Mouse (Mus musculus) left cerebral cortex, postnatal 4 days (tissue): ENCODE results near the gene Tmem211. TPM values are rescaled to one million over a fixed set of nuclear protein-coding genes. Genes with fewer than 3 reads are reported as not detected.

ENCODE experiments used
- DNase-seq: peaks from one replicate; pipeline ENCODE4 v3.0.0-alpha.2; 2022
- intact Hi-C: fragments of 180-260 bp; cut with DNase I; formaldehyde crosslinking; loops from one replicate; pipeline ENCODE4 v1.15.1; 2025
- total RNA-seq, 2 experiments: library from RNA; stranded (reverse); gene quantifications; 2 replicates each; pipeline ENCODE4 v1.2.3; 2021

Tmem211 gene
- total RNA-seq, 2 experiments from 2014 or later, result 0.18 TPM; not detected in 1

DNA sequence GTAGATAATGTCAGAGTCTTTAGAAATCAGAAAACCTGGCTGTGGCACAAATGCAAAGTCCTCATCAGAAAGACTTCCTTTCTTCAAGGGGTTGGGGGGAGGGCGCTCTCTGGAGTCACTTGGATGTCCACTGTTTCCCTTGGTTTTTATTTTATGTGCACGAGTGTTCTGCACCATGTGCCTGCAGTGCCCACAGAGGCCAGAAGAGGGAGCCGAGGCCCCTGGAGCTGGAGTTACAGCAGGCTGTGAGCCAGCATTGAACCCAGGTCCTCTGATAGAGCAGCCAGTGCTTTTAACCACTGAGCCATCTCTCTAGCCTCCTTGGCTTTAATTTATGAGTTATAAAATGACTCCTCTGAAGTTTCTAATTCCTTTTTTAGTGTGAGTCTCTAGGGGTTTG lies 43.3 kb downstream of the Tmem211 start:
- no peak for DNase-seq
- intact Hi-C loops, result no loop called here

DNA sequence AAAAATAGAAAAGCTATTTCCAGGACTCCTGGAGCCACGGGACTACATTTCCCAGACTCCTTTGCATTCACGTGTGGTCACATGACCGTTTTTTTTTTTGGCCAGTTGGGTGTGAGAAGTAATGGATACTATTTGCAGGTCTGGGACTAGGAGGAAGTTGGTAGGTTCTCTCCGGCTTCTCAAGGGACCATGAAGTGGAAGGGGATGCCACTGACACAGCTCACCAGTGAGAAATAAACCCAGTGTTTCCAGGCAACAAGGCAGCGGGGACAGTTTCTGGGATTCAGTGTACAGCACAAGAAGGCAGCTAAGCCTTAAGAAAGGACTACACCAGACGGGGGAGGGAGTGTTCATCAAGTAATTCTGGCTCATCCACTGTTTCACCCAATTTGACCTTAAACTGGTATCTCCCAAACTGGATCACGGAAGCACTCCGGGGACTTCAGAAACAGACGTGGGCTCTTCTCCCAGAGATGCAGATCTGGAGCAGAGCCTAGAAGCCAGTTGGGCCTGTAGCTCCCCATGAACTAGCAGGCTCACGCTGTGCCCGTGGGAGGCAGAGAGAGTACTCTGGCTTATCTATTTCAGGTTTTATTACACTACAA lies 44.6 kb downstream of the Tmem211 start:
- no peak for DNase-seq

DNA sequence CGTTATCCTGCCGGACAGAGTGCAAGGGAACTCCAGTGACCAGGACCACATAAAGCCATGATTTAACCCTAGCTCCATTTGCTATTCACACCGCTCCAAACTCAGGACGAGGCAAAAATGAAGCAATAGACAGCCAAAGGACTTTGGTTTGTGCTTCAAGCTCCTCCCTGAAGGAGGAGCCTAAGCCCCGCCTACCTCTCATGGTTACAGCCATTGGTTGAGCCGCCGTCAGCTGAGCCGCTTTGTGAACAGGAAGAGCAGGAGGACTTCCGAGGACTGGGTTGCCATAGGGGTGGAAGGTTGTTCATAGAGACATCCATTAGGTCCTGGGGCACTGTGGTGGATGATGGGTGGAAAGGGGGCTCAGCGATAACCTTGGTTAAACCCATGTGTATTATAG lies 49.1 kb downstream of the Tmem211 start:
- intact Hi-C loops, result no loop called here
- no peak for DNase-seq

More for the DNA sequence above, 44.6 kb downstream of the Tmem211 start:
- intact Hi-C loops, result no loop called here

DNA sequence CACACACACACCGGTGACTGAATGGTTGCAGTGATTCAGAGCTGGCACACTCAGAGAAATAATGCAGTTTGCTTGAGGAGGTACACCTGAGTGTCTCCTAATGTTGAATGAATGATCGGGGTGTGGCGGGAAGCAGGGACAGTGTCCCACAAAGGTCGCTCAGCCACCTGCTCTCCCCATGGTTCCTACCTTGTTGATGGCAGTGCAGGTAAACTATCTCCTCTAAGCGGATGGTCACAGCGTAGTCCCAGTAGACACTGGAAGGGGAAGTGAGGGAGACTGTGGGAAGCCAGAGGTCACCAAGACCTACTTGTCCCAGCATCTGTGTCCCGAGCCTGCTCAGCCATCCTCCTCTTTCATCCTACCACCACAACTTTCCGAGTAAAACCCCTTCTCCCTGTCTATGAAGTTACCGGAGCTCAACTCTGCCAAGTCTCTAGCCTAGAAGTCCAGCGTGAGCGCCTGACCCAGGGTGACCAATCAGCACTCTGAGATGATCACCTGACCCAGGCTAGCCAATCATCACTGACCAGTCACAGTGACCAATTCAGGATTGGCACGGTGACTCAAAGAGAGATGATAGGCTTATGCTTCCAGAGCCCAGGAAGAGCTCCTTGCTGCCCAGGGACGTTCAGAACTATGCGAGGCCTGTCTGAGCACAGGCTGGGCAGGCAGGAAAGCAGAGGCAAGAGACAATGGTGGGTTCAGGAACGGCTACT lies 53.6 kb downstream of the Tmem211 start:
- intact Hi-C loops, result no loop called here
- DNase-seq, result peak; percentile 78

DNA sequence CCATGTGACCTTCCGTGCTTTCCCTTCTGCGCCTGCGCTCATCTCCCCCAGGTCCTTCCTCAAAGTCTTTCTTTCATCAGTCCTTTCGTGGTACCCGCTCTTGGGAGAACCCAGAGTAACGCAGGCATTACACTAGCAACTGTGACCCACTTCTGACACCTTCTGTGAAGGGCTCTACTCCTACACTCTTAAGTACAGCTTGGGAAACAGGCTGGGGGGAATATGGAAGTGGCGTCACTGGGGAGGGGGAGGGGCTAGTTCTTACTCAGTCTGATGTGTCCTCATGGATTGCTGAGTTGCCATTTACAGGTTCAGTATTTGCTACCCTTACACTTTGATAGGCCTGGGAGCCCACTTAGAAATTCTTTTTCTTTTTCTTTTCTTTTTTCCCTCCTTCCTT lies 54.8 kb downstream of the Tmem211 start:
- intact Hi-C loops, result no loop called here

DNA sequence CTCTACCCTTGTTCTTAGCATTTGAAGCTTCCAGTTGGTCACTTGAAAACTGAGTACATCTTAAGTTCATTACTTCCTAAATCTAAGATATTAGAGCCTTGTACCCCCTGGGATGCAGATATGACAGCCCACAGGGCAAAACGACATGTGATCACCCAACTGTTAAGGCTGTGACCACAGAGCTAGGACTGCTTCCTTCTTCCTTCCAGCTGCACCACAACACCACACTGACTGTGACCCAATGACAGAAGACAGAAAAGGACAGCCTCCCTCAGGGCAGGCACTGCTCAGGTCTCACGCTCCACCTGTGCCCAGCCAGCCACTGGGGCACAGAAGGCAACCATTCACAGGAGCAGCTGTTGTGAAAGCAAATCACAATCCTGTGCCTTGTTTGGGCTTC lies 57.0 kb downstream of the Tmem211 start:
- DNase-seq, result no peak
- intact Hi-C loops, result no loop called here

More for the DNA sequence above, 54.8 kb downstream of the Tmem211 start:
- no peak for DNase-seq

DNA sequence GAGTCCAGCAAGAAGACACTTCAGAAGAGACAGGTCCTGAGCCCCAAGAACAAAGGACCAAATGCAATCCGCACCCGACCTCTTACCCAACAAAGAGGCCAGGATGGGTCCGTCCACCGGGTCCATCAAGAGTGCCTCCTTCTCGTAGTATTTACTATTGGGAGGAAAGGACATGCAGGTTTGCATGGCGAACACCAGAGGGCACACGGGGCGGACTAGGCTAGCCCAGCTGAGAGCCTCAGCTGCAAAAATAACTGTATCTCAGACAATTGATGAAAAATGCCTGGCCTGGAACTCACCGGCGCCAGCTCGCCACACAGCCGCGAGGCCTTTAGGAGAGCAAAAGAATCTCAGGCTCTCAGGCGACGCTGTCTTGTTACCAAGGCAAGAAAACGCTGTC lies 58.8 kb downstream of the Tmem211 start:
- intact Hi-C loops, result no loop called here
- no peak for DNase-seq

DNA sequence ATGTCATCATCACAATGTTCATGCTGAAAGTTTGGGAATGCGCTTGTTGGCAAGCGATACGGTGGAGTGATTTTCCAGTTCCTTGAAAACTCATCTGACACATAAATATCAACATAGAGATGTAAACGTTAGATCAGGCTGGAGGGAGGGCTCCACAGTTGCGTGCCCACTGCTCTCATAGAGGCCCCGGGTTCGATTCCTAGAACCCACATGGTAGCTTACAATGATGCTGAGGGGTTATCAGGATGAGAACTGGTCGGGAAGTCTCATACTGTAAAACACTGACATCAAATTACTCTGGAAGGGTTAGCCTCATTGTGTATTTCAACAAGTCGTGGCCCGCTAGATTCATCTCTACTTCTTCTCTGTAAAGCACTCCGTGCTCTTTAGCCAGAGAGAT lies 59.3 kb downstream of the Tmem211 start:
- intact Hi-C loops, result no loop called here
- DNase-seq, result no peak

DNA sequence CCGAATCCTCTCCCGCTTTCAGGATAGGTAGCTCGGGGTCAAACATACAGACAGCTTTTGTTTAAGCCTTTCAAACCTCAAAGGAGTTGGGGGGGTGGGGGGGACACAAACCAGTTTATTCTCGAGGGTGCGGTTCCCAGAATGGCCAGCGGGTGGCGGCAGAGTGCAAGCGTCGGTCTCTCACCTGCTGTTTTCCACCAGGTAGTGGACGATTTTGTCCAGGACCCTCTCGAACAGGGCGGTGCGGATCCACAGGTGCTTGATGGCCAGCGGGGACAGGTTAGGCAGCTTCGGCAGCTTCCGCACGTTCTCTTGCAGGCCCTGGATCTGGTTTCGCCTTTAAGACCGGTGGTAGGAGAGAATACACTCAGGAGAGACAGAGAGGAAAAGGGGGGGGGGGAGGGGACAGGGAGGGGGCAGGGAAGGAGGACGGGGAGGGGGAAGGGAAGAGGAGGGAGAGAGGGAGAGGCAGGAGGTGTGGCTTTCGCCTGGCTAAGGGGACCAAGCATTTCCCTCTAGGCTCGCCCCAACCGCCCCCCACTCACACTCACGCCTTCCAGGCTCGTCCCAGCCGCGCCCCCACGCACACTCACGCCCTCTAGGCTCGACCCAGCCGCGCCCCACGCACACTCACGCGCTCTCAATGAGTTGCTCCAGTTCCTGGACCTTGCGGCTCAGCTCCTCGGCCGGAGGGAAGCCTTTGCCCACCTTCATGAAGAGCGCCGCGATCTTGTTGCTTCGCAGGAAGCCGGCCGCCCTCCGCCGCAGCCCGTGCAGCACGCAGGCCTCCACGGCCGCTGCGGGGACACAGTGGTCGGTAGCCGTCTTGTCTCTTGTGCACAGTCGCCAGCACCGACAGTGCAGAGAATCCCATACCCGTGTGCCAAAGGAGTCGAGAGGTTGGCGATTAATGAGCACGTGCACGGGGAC lies 60.1 kb downstream of the Tmem211 start:
- intact Hi-C loops, result no loop called here
- peak; percentile 79 for DNase-seq

DNA sequence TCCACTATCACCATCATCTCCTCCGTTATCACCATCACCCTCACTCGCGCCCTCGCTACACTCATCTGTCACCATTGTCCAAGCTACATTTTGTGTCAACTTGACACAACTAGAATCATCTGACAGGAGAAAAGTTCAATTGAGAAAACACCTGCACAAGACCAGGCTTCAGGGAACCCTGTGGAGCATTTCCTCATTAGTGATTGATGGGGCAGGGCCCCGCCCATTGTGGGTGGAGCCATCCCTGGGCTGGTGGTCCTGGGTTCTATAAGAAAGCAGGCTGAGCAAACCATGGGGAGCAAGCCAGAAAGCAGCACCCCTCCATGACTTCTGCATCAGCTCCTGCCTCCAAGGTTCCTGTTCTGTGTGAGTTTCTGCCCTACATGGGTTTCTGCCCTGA lies 61.1 kb downstream of the Tmem211 start:
- intact Hi-C loops, result no loop called here

DNA sequence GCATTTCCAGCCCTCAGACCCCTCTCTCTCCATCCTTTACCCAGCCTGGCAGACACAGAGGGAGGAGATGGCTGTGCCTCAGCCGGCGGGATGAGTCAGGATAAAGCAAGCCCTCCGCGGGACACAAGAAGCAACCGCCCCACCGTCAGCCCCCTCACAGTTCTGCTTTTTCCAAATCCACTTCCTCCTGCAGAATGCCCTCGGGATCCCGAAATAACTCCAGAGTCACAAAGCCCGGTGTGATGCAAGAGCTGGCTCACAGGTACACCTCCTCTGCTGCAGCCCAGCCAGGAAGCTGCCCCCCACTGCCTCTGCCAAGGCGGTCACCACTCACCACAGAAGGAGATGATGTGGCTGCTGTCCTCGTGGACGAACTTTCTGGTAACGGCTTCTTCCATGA lies 61.8 kb downstream of the Tmem211 start:
- no peak for DNase-seq
- intact Hi-C loops, result no loop called here

More for the DNA sequence above, 61.1 kb downstream of the Tmem211 start:
- no peak for DNase-seq

Other genes starting within 250 kb of the Tmem211 start
- 10 to 100 TPM; 68.4 to 73.9 TPM for gene Grk3, start 211.1 kb upstream of the Tmem211 start, total RNA-seq
- gene Crybb2, start 156.8 kb upstream of the Tmem211 start, total RNA-seq, result not detected
- gene Crybb3, start 145.3 kb upstream of the Tmem211 start, total RNA-seq, result 1 to 10 TPM; 3.9 to 4.2 TPM
- gene 2900026A02Rik, start 5.7 kb upstream of the Tmem211 start, total RNA-seq, result 10 to 100 TPM; 40.1 to 41.4 TPM
- 10 to 100 TPM; 67.4 to 74.9 TPM for gene Sgsm1, start 83.9 kb downstream of the Tmem211 start, total RNA-seq
- not detected for gene Aym1, start 130.4 kb downstream of the Tmem211 start, total RNA-seq